Mouse (Mus musculus): ENCODE data around the gene Kmo.

DNA sequence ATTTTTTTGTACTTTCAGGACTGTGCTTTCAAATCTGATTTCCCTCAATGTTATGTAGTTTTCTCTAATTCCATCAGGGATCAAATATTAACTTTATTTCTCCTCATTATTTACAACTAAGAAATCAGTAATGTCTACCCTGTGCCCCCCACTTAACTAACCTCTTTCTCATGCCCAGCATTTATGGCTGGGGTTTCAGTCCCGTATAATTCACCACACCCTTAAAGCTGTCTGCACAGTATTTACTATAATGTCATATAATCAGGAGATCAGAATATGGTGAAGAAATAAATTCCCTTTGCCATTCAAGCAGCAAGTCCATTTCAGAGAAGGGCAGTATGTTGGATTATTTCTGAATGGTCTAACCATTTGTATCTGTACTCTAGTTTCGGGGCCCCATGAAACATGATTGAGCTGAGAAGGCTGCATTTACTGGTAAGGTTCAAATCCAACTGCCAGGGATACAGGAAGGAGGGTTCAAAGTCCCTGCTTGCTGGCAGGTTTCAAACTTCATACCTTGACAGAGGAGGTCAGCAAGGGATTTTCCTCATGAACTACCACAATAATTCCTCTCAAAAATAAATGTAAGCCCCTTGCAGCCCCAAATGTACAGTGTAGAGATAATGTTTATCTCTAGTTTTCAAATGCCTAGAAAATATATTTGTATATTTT is 41.6 kb upstream of the Kmo start:
- TF ChIP-seq CTCF (IDR thresholded peaks at IDR 0.05) (no peak), POLR2A (IDR thresholded peaks at IDR 0.05; ENCODE audit: insufficient read depth, low read depth, low read length) (no peak)
